Mouse (Mus musculus) large intestine, adult 2 months (tissue): Measurements from ENCODE around the gene Rlim. TPM values are rescaled to one million over a fixed set of nuclear protein-coding genes. Genes with fewer than 3 reads are reported as not detected.

Experiments
- polyA plus RNA-seq: library from polyadenylated mRNA; depleted of rRNA; stranded (reverse); fragments of >200 nt; gene quantifications from 2 replicates; pipeline ENCODE4 v1.2.3, GENCODE M21; 2012; rRNA removed

Gene Rlim
- polyA plus RNA-seq, 1 experiment = 4.9 TPM

Other genes with a start within 250 kb of the Rlim start
- 1.3 and 2.4 TPM in 2 replicates for gene Slc16a2, start 159.3 kb downstream of the Rlim start, polyA plus RNA-seq
- 0.01 TPM in 1 of 2 replicates, not detected in the other for gene Nexmif, start 219.9 kb upstream of the Rlim start, polyA plus RNA-seq